Mouse (Mus musculus): ENCODE measurements at regions not wholly inside any gene's neighbourhood (a gene's known extent, or its start where the extent isn't known, plus 50 kb on each side); places are given as distances from the start of the nearest gene placed in this dataset.

- no peak for DNase-seq (ENCODE audit: low read depth in 2 of 2, low spot score in 2 of 2)
Measured at GRCm38 (mm10) chr8:103347158-103347871, 561.9 kb upstream of the Cdh11 start.

DNA sequence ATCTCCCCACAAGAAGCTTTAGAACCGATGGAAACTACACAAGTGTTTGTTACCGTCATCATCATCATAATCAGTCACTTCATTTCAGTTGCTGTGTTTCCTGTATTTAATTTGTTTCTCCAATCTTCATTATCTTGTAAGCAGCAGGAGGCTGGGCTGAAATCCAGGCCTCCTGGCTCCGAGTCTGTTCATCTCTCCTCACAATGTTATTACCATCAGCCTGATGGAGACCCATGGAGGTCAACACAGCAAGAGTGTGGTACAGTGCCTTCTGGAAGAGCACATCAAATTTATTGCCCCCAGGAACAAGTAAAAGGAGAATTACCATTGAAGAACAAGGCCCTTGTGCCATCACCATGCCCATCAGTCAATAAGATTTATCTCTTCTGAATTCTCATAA is 576.3 kb upstream of the Cdh11 start:
- DNase-seq (ENCODE audit: low read depth in 2 of 2, low spot score in 2 of 2) = no peak

GRCm38 (mm10) chr8:103370394-103370793 is 585.0 kb upstream of the Cdh11 start:
- no peak for DNase-seq (ENCODE audit: low read depth in 2 of 2, low spot score in 2 of 2)

DNA sequence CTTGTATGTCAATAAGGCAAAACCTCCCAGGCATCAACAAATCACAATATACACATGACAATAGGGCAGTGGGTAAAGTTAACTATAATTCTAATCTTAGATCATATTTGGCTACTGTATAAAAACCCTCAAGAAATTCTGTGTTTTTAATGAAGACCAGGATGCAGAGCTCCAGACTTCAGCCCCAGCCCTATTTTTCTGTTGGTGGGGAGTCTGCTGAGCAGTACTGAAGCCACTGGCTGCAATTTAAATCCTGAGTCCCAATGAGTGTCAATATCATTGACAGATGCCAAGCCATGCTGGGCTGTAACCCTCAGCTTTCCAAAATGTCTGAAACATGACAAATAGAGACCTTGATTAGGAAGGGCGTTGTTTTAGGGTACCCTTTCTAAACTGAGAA is 587.6 kb upstream of the Cdh11 start:
- no peak for DNase-seq (ENCODE audit: low read depth in 2 of 2, low spot score in 2 of 2)

GRCm38 (mm10) chr8:103374151-103374550 is 588.7 kb upstream of the Cdh11 start:
- DNase-seq (ENCODE audit: low read depth in 2 of 2, low spot score in 2 of 2) = no peak

- no peak for DNase-seq (ENCODE audit: low read depth in 2 of 2, low spot score in 2 of 2)
Measured at GRCm38 (mm10) chr8:103378545-103378944, 593.1 kb upstream of the Cdh11 start.

- no peak for DNase-seq (ENCODE audit: low read depth in 2 of 2, low spot score in 2 of 2)
Measured at GRCm38 (mm10) chr8:103381575-103381974, 596.1 kb upstream of the Cdh11 start.

DNA sequence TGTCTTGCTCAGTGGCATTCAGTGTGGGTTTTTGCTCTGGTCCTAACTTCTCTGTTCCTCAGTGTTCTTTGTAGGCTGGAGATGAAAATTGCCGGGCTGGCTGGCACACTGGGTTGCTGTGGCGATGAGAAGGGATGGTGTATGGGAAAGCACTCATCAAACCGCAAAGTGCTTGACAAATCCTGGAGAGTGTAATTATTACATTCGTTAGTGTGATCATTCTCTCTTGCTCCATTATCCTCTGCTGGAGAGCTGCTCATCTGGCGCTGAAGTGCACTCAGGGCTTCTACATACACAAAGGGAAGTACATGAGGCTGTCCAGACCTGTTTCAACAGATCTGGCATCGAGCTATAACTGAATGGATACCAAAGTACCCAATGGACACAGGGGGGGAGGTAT is 605.9 kb upstream of the Cdh11 start:
- DNase-seq (ENCODE audit: low read depth in 2 of 2, low spot score in 2 of 2) = no peak

DNA sequence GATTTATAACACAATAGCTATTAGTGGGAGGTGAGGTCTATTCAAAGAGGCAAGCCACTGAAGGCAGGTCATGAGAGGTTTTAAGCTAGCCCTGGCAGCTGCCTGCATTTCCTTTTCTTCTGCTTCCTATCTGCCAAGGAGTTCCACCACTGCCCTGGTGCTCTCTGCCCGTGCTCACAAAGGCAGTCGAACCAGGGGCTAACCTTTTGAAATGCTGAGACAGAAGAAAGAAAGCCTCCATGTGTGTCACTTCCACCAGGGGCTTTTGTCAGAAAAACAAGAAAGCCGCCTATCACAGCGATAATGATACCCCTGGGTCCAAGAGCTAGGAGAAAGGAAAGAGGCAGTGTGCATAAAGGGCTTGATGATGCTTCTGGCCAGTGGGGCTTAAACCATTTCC is 609.9 kb upstream of the Cdh11 start:
- no peak for DNase-seq (ENCODE audit: low read depth in 2 of 2, low spot score in 2 of 2)

DNA sequence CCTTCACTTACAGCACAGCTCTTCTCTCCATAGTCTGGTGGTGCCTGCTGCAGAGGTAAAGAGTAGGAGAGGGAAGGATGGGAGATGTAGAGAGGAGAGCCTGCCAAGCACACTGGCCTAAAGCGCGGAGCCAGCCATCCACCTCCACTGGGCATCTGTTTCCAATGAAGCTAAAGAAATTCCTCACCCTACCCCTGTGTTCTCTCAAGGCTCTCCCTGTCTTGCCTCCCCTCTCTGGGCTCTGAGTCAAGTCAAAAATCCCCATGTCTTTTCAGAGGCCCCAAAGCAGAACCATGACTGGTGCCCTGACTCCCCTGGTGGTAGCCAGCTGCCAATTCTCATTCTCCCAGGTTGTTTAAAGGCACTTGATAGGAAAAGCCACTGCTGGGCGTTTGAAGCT is 612.7 kb upstream of the Cdh11 start:
- DNase-seq (ENCODE audit: low read depth in 2 of 2, low spot score in 2 of 2) = no peak

- DNase-seq (ENCODE audit: low read depth in 2 of 2, low spot score in 2 of 2) = no peak
Measured at GRCm38 (mm10) chr8:103399466-103399865, 614.0 kb upstream of the Cdh11 start.

- DNase-seq (ENCODE audit: low read depth in 2 of 2, low spot score in 2 of 2) = no peak
Measured at GRCm38 (mm10) chr8:103400143-103400542, 614.7 kb upstream of the Cdh11 start.

DNA sequence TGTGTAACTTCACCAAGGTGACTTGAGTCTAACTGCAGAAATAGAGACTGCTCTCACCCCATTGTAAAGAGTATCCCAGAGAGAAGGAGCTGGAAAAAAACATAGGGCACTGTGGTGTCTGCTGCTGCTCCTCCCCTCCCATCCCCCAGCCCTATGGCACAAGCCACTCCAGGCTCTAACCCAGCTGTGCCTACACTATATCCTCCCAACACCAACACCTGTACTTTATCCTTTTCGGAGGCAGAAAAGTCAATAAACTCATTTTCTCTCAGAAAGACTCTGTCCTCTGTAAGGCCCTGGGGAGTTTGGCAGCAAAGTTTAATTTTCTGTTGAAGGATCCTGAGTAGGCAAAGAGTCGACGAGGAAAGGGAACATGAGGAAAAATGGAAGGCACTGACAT is 617.3 kb upstream of the Cdh11 start:
- no peak for DNase-seq (ENCODE audit: low read depth in 2 of 2, low spot score in 2 of 2)

DNA sequence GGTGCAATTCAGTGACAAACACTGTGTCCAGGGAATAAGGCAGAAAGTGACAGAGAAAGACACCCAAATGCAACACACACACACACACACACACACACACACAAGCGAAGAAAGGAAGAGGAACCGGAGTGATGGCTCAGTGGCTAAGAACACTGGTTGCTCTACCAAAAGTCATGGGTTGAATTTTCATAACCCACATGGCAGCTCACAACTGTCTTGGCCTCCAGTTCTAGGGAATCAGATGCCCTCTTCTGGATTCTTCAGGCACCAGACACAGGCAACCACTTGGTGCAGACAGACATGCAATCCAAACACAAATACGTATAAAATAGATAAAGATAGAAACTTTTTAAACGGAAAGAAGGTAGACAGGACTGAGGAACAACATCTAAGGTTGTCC is 618.4 kb upstream of the Cdh11 start:
- no peak for DNase-seq (ENCODE audit: low read depth in 2 of 2, low spot score in 2 of 2)

DNA sequence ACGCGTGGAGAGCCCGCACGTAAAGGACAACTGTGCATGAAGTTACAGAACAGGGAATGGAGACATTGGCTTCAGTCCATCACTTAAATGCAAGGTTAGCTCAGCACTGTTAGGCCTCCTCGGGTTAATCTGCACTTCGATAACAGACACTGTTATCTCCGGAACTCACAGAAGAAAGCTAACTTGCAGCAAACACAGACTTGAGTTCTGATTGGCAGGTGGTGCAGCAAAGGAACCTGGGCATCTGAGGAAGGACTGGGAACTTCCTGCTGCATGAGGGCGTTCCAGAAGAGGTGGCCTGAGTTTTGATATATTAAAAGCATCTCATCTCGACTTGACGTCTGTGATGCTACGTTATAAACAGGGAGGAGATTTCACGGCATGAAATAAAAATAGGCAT is 620.3 kb upstream of the Cdh11 start:
- DNase-seq (ENCODE audit: low read depth in 2 of 2, low spot score in 2 of 2) = no peak

DNA sequence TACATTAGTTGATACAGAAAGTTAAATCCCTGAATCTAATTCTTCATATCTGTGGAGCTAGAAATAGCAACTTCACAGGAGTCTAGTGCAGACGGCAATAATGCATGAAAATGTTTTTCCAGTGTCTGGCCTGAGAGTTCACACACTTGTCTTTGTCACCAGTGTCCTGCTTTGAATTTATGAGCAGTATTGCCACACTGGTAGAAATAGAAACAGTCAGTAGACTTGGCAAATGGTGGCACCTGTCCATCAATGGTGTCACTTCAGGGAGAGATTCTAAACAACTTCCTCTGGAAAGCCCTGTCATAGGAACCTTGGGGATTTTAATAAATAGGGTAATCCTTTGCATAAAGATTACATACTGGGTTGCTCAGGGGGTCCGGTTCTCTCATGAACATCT is 621.5 kb upstream of the Cdh11 start:
- DNase-seq (ENCODE audit: low read depth in 2 of 2, low spot score in 2 of 2) = no peak

- DNase-seq (ENCODE audit: low read depth in 2 of 2, low spot score in 2 of 2) = no peak
Measured at GRCm38 (mm10) chr8:103407631-103408030, 622.2 kb upstream of the Cdh11 start.

GRCm38 (mm10) chr8:103408411-103408810 is 623.0 kb upstream of the Cdh11 start:
- no peak for DNase-seq (ENCODE audit: low read depth in 2 of 2, low spot score in 2 of 2)

DNA sequence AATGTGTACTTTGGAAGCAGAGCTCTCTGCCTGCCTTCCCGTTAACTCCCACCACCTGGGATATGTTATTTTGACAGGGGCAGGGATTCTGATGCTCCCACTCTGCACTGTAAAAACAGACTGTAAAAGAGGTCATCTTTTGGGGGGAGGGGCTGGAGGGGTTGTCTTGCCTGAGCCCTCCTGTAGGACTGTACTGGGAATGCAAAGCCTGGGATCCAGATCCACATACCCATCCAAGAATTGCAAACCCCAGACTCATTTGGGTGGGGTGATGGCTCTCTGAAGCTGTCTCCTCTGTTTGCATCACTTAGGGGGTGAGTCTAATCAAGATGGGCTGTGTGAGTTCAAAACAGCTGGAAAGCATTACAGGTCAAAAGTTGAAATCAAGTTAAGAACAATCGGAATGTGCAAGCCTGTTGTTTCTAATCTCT is 623.7 kb upstream of the Cdh11 start:
- no peak for DNase-seq (ENCODE audit: low read depth in 2 of 2, low spot score in 2 of 2)

DNA sequence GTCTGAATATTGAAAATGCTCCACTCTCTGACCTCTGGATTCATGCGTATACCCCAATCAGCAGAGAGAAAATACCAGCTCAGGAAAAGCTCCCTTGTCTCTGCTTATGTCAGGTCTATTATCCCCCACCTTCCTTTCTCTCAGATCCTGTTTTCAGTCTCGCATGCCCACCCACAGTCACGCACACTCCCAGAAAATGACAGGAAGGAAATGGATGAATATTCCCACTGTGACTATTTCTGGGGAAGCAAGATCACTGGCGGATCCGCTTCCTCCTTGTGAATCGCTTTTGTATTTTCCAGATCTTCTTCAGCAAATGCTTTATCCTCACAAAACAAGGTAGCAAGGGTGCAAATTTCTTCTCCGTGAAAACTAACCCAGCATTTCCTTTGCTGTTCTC is 627.3 kb upstream of the Cdh11 start:
- DNase-seq (ENCODE audit: low read depth in 2 of 2, low spot score in 2 of 2) = no peak

DNA sequence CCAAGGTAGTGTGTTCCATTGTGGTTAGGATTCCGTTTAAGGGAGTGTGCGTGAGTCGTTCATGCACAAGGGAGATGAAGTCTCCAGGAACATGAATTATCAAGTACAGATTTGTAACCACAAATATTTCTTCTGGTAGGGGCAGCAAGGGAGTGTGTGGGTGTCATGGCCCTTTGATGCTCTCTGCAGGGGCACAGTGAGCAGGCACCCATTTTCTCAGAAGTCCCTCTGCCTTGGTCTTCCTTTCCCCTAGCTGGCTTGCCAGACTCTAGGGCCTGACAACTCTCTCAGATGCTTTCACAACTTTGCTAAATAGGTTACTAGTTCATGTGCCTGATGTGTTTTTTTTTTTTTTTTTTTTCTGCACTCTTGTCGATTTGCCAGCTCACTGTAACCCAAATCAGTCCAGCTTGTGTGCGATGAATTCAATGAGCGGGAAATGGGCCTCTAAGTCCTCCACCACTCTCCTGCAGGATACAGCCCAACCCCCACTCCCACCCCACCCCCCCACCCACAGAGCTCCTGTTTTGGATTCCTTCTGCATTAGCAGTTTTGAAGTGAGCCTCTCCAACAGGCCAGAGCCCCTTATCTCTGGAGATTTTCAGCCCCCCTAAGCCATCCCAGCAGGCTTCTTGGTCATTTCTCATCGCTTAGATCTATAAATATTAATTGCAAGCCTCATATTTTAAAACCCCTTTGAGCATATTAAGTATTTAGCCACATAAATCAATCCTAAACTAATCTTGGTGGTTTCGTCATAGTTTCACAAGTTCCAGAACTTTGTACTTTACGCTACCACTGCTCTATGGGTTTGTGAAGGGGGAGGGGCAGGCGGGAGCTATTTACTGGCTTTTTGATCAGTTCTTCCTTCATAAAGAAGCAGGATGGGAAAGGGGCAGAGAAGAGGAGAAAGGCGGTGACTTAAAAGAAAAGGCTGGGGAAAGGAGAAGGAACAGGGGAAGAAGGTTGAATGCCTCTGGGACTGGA is 628.4 kb upstream of the Cdh11 start:
- DNase-seq (ENCODE audit: low read depth in 2 of 2, low spot score in 2 of 2) = no peak

DNA sequence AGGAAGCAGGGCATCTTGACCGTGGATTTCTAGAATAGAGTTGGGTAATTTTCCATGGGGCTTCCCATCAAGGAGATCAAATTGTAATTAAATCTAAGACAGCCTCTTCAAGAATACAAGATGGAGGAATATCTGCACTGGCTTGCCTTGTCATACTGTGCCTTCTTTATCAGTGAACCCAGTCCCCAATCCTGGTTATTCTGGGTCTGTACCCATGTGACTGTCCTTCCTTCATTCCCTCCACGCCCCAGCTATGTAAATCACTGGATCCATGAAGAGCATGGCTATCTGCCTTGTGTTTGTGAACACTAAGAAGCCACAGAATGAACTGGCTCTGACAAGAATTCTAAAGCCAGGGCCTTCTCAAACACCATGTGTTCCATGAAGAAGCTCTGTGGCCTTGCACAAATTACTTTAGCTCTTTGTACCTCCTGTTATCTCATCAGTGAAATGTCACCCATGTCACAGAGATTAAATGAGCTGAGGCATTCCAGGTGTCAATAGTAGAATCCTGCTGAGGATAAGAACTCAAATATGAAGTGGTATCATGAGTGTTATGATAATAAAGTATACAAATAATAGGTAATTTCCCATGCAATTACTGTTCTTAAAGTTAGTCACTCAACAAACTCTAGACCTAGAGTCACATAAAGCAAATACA is 637.0 kb upstream of the Cdh11 start:
- DNase-seq (ENCODE audit: low read depth in 2 of 2, low spot score in 2 of 2) = no peak
